In genomic region chr15:4027671-4028410, GRCm38 (mm10) we compare ENCODE assay signal across 8 mouse cellular contexts. TPM values are rescaled to one million over a fixed set of nuclear protein-coding genes. Genes with fewer than 3 reads are reported as not detected.
DNase-seq lines count a peak whose midpoint lies in the region; ATAC-seq lines count a peak whose summit lies in the region.

No protein-coding gene starts in this region.

- peak overlapping the region; percentile 99 for H3K27ac ChIP-seq in heart, embryonic 12.5 days (ENCODE audit: poor library complexity, severe bottlenecking)
- peak overlapping the region; percentile 96 for H3K27ac ChIP-seq in hindbrain, embryonic 14.5 days

- peaks cover 38% of the 10 kb centered on the region for H3K4me1 ChIP-seq in heart, embryonic 12.5 days (replicated peaks)
- H3K4me1 ChIP-seq in hindbrain, embryonic 14.5 days (replicated peaks; ENCODE audit: control insufficient read depth, insufficient read depth, low read length) = peaks cover 12% of the 10 kb centered on the region

- H3K4me2 ChIP-seq in heart, embryonic 12.5 days = peak overlapping the region; percentile 72
- H3K4me2 ChIP-seq in hindbrain, embryonic 14.5 days (replicated peaks) = peak overlapping the region; percentile 69

- no peaks in the 10 kb centered on the region for H3K9me3 ChIP-seq in heart, embryonic 12.5 days (replicated peaks)
- no peaks in the 10 kb centered on the region for H3K9me3 ChIP-seq in hindbrain, embryonic 14.5 days (ENCODE audit: control insufficient read depth, low read length)

- 5% methylated on average over 6 of the region's 6 CpGs for WGBS in heart, embryonic 12.5 days
- 11% methylated on average over 6 of the region's 6 CpGs for WGBS in hindbrain, embryonic 14.5 days

- H3K36me3 ChIP-seq in heart, embryonic 12.5 days = no peaks in the 10 kb centered on the region
- no peaks in the 10 kb centered on the region for H3K36me3 ChIP-seq in hindbrain, embryonic 14.5 days (replicated peaks; ENCODE audit: control insufficient read depth, insufficient read depth)

- no peak for ATAC-seq in heart, embryonic 12.5 days (ENCODE audit: insufficient number of reproducible peaks, low FRiP score)
- no peak for ATAC-seq in hindbrain, embryonic 14.5 days (ENCODE audit: low FRiP score)
- no peak; the same call in 1 of the 2 replicates for ATAC-seq in megakaryocyte-erythroid progenitor cell, adult 5-6 weeks (replicated peaks; ENCODE audit: low FRiP score, low TSS enrichment, poor library complexity, severe bottlenecking)

- no peak for DNase-seq in heart, postnatal 4 days
- DNase-seq in brain, adult 2 months (ENCODE audit: low read depth, low spot score) = peak; percentile 74
- peak; percentile 25 for DNase-seq in hindbrain, embryonic 14.5 days (ENCODE audit: low spot score)
- peak; percentile 2 for DNase-seq in mesoderm, embryonic 11.5 days (ENCODE audit: low read depth, low spot score)
- no peak for DNase-seq in natural killer cell, adult 2 months (ENCODE audit: low spot score in 2 of 2)
- no peak for DNase-seq in left cerebral cortex, adult 8-10 months (ENCODE audit: low spot score in 2 of 2)

- peak overlapping the region; percentile 94 for H3K9ac ChIP-seq in heart, embryonic 12.5 days
- H3K9ac ChIP-seq in hindbrain, embryonic 14.5 days = peak overlapping the region; percentile 80

- H3K27me3 ChIP-seq in heart, embryonic 12.5 days (replicated peaks) = no peaks in the 10 kb centered on the region
- no peaks in the 10 kb centered on the region for H3K27me3 ChIP-seq in hindbrain, embryonic 14.5 days (ENCODE audit: control insufficient read depth, insufficient read depth, low read length)

- H3K4me3 ChIP-seq in heart, embryonic 12.5 days = peak overlapping the region; percentile 90
- peak overlapping the region; percentile 67 for H3K4me3 ChIP-seq in hindbrain, embryonic 14.5 days (replicated peaks; ENCODE audit: low read length)

RNA-seq across cellular contexts. Expression of gene Oxct1, which starts 1.7 kb away (rescaled TPM):
- 332 and 335 TPM in 2 replicates for polyA plus RNA-seq in heart, embryonic 12.5 days (2016; fragmentation: Nextera tagmentation; extraction: Ambion mirVana)
- 100 to 1,000 TPM; 230 to 249 TPM for total RNA-seq in heart, postnatal 4 days (2021)
- polyA plus RNA-seq in hindbrain, embryonic 14.5 days (2014; fragmentation: Nextera tagmentation; extraction: Ambion mirVana) = 341 and 388 TPM in 2 replicates
- total RNA-seq in megakaryocyte-erythroid progenitor cell, adult 5-6 weeks (2014; fragmentation: Nextera tagmentation) = 51.3 and 65.2 TPM in 2 replicates
- total RNA-seq in megakaryocyte-erythroid progenitor cell, adult 5-6 weeks (2017) = 158 and 217 TPM in 2 replicates
- total RNA-seq in left cerebral cortex, adult 8-10 months (2022) = 100 to 1,000 TPM; 282 to 322 (median 293) TPM

RNA-seq across cellular contexts. Expression of gene AW549877, which starts 32.3 kb away (rescaled TPM):
- polyA plus RNA-seq in heart, embryonic 12.5 days (2016; fragmentation: Nextera tagmentation; extraction: Ambion mirVana) = 38.4 and 40.9 TPM in 2 replicates
- total RNA-seq in heart, postnatal 4 days (2021) = 10 to 100 TPM; 20.9 to 21.5 TPM
- polyA plus RNA-seq in hindbrain, embryonic 14.5 days (2014; fragmentation: Nextera tagmentation; extraction: Ambion mirVana) = 56.5 and 62.9 TPM in 2 replicates
- 14.5 and 22.5 TPM in 2 replicates for total RNA-seq in megakaryocyte-erythroid progenitor cell, adult 5-6 weeks (2014; fragmentation: Nextera tagmentation)
- 8.2 and 14.3 TPM in 2 replicates for total RNA-seq in megakaryocyte-erythroid progenitor cell, adult 5-6 weeks (2017)
- 10 to 100 TPM; 46.7 to 55.6 (median 48.4) TPM for total RNA-seq in left cerebral cortex, adult 8-10 months (2022)

RNA-seq across cellular contexts. Expression of gene Fbxo4, which starts 48.5 kb away (rescaled TPM):
- 10.6 and 11.1 TPM in 2 replicates for polyA plus RNA-seq in heart, embryonic 12.5 days (2016; fragmentation: Nextera tagmentation; extraction: Ambion mirVana)
- total RNA-seq in heart, postnatal 4 days (2021) = 10 to 100 TPM; 11.2 to 12.2 TPM
- 10.2 and 10.9 TPM in 2 replicates for polyA plus RNA-seq in hindbrain, embryonic 14.5 days (2014; fragmentation: Nextera tagmentation; extraction: Ambion mirVana)
- 2.3 and 7.4 TPM in 2 replicates for total RNA-seq in megakaryocyte-erythroid progenitor cell, adult 5-6 weeks (2014; fragmentation: Nextera tagmentation)
- total RNA-seq in megakaryocyte-erythroid progenitor cell, adult 5-6 weeks (2017) = 10.7 and 13.3 TPM in 2 replicates
- total RNA-seq in left cerebral cortex, adult 8-10 months (2022) = 10 to 100 TPM in 1 of 4 experiments, 1 to 10 TPM in 3; 7.3 to 10.2 (median 7.7) TPM

Comparison
In these comparisons a context has a peak if more than half of its experiments do, and no peak if none do; other contexts are left out.
1. DNase-seq: peak in brain, adult 2 months (single experiment), hindbrain, embryonic 14.5 days (single experiment) and mesoderm, embryonic 11.5 days (single experiment); none in heart, postnatal 4 days (single experiment), natural killer cell, adult 2 months (0 of 2) and left cerebral cortex, adult 8-10 months (0 of 2).